Mouse (Mus musculus): ENCODE data around the gene Mdc1. TPM values are rescaled to one million over a fixed set of nuclear protein-coding genes. Genes with fewer than 3 reads are reported as not detected.

Mdc1 gene
- 2.8 and 3.1 TPM in 2 replicates for polyA plus RNA-seq (2015; fragmentation: Nextera tagmentation; extraction: Ambion mirVana)

- Histone ChIP-seq H3K9ac (replicated peaks; ENCODE audit: low read depth) (peak within 1 kb of the TSS; percentile 36), H3K27me3 (replicated peaks; ENCODE audit: insufficient read depth, low read length) (no peaks in the 10 kb centered on the region), H3K4me3 (ENCODE audit: low read depth, low read length) (peak within 1 kb of the TSS; percentile 51), H3K9me3 (ENCODE audit: low read length) (no peaks in the 10 kb centered on the region), H3K4me2 (replicated peaks; ENCODE audit: low read depth, low read length) (peak within 1 kb of the TSS; percentile 59), H3K4me1 (ENCODE audit: insufficient read depth, low read depth, low read length) (peaks cover 10% of the 10 kb centered on the region; the same call in 1 of the 2 replicates), H3K27ac (ENCODE audit: low read length) (peak within 1 kb of the TSS; percentile 64), H3K36me3 (ENCODE audit: insufficient read depth, low read length) (no peaks in the 10 kb centered on the region)
- ATAC-seq (peak; percentile 93), DNase-seq (ENCODE audit: low spot score) (peak; percentile 100)
- TF ChIP-seq CTCF (IDR thresholded peaks at IDR 0.05) (peak; percentile 62), EP300 (IDR thresholded peaks at IDR 0.05) (peak; percentile 38; the same call in 1 of the 2 replicates)
- 1% methylated on average over 59 of the region's 59 CpGs for WGBS
Observed at GRCm38 (mm10) chr17:35841076-35841950, at the start of gene Mdc1. Gene Mdc1, plus strand, starts transcription at chr17:35841515.

- no peak for TF ChIP-seq CTCF (IDR thresholded peaks at IDR 0.05)
- TF ChIP-seq EP300 (IDR thresholded peaks at IDR 0.05): peak; percentile 67
- DNase-seq (ENCODE audit: low spot score) (no peak), ATAC-seq (peak; percentile 50; the same call in 1 of the 2 replicates)
- H3K9me3 ChIP-seq (ENCODE audit: low read length): no peaks in the 10 kb centered on the region
- no peaks in the 10 kb centered on the region for H3K27me3 ChIP-seq (replicated peaks; ENCODE audit: insufficient read depth, low read length)
- H3K27ac ChIP-seq (ENCODE audit: low read length): no peak overlapping the region
- H3K9ac ChIP-seq (replicated peaks; ENCODE audit: low read depth): no peak overlapping the region
- H3K4me2 ChIP-seq (replicated peaks; ENCODE audit: low read depth, low read length): no peak overlapping the region
- WGBS: 29% methylated on average over 2 of the region's 2 CpGs
- H3K36me3 ChIP-seq (ENCODE audit: insufficient read depth, low read length): no peaks in the 10 kb centered on the region
- no peak overlapping the region for H3K4me3 ChIP-seq (ENCODE audit: low read depth, low read length)
- no peaks in the 10 kb centered on the region for H3K4me1 ChIP-seq (ENCODE audit: insufficient read depth, low read depth, low read length)
Observed at GRCm38 (mm10) chr17:35792837-35793236, 48.5 kb upstream of the Mdc1 start.

- WGBS: 27% methylated on average over 2 of the region's 2 CpGs
- Histone ChIP-seq H3K4me3 (ENCODE audit: low read depth, low read length) (no peak overlapping the region), H3K9ac (replicated peaks; ENCODE audit: low read depth) (no peak overlapping the region), H3K9me3 (ENCODE audit: low read length) (no peaks in the 10 kb centered on the region), H3K36me3 (ENCODE audit: insufficient read depth, low read length) (no peaks in the 10 kb centered on the region), H3K27me3 (replicated peaks; ENCODE audit: insufficient read depth, low read length) (no peaks in the 10 kb centered on the region), H3K4me1 (ENCODE audit: insufficient read depth, low read depth, low read length) (no peaks in the 10 kb centered on the region), H3K27ac (ENCODE audit: low read length) (no peak overlapping the region), H3K4me2 (replicated peaks; ENCODE audit: low read depth, low read length) (no peak overlapping the region)
- ATAC-seq: no peak
- no peak for DNase-seq (ENCODE audit: low spot score)
- TF ChIP-seq EP300 (IDR thresholded peaks at IDR 0.05) (no peak), CTCF (IDR thresholded peaks at IDR 0.05) (no peak)
Observed at GRCm38 (mm10) chr17:35795099-35795498, 46.2 kb upstream of the Mdc1 start.

GRCm38 (mm10) chr17:35795656-35796055, 45.7 kb upstream of the Mdc1 start:
- ATAC-seq (no peak), DNase-seq (ENCODE audit: low spot score) (no peak)
- Histone ChIP-seq H3K4me2 (replicated peaks; ENCODE audit: low read depth, low read length) (no peak overlapping the region), H3K9me3 (ENCODE audit: low read length) (no peaks in the 10 kb centered on the region), H3K4me1 (ENCODE audit: insufficient read depth, low read depth, low read length) (peaks cover under 1% of the 10 kb centered on the region; the same call in 1 of the 2 replicates), H3K4me3 (ENCODE audit: low read depth, low read length) (no peak overlapping the region), H3K9ac (replicated peaks; ENCODE audit: low read depth) (no peak overlapping the region), H3K27me3 (replicated peaks; ENCODE audit: insufficient read depth, low read length) (no peaks in the 10 kb centered on the region), H3K27ac (ENCODE audit: low read length) (no peak overlapping the region), H3K36me3 (ENCODE audit: insufficient read depth, low read length) (no peaks in the 10 kb centered on the region)
- WGBS: 67% methylated on average over 6 of the region's 6 CpGs
- TF ChIP-seq EP300 (IDR thresholded peaks at IDR 0.05): no peak
- no peak for TF ChIP-seq CTCF (IDR thresholded peaks at IDR 0.05)

- 60% methylated on average over 5 of the region's 5 CpGs for WGBS
- H3K9ac ChIP-seq (replicated peaks; ENCODE audit: low read depth): no peak overlapping the region
- peaks cover 3% of the 10 kb centered on the region; the same call in 1 of the 2 replicates for H3K4me1 ChIP-seq (ENCODE audit: insufficient read depth, low read depth, low read length)
- H3K36me3 ChIP-seq (ENCODE audit: insufficient read depth, low read length): no peaks in the 10 kb centered on the region
- TF ChIP-seq CTCF (IDR thresholded peaks at IDR 0.05) (no peak), EP300 (IDR thresholded peaks at IDR 0.05) (no peak)
- no peak overlapping the region for H3K4me2 ChIP-seq (replicated peaks; ENCODE audit: low read depth, low read length)
- H3K9me3 ChIP-seq (ENCODE audit: low read length): no peaks in the 10 kb centered on the region
- no peak for ATAC-seq
- H3K4me3 ChIP-seq (ENCODE audit: low read depth, low read length): no peak overlapping the region
- H3K27me3 ChIP-seq (replicated peaks; ENCODE audit: insufficient read depth, low read length): no peaks in the 10 kb centered on the region
- H3K27ac ChIP-seq (ENCODE audit: low read length): no peak overlapping the region
- DNase-seq (ENCODE audit: low spot score): no peak
Observed at GRCm38 (mm10) chr17:35796835-35797234, 44.5 kb upstream of the Mdc1 start.

GRCm38 (mm10) chr17:35800905-35801304, 40.4 kb upstream of the Mdc1 start:
- Histone ChIP-seq H3K4me2 (replicated peaks; ENCODE audit: low read depth, low read length) (no peak overlapping the region), H3K27ac (ENCODE audit: low read length) (0 out of 2 replicates have a peak overlapping the region, but pooled peaks have one; percentile 43), H3K4me3 (ENCODE audit: low read depth, low read length) (no peak overlapping the region), H3K36me3 (ENCODE audit: insufficient read depth, low read length) (no peaks in the 10 kb centered on the region), H3K27me3 (replicated peaks; ENCODE audit: insufficient read depth, low read length) (no peaks in the 10 kb centered on the region), H3K4me1 (ENCODE audit: insufficient read depth, low read depth, low read length) (peaks cover 3% of the 10 kb centered on the region; the same call in 1 of the 2 replicates), H3K9ac (replicated peaks; ENCODE audit: low read depth) (no peak overlapping the region), H3K9me3 (ENCODE audit: low read length) (no peaks in the 10 kb centered on the region)
- ATAC-seq (peak; percentile 65), DNase-seq (ENCODE audit: low spot score) (peak; percentile 63)
- 76% methylated on average over 2 of the region's 2 CpGs for WGBS
- TF ChIP-seq EP300 (IDR thresholded peaks at IDR 0.05) (no peak), CTCF (IDR thresholded peaks at IDR 0.05) (no peak)

All from lung, postnatal 0 days (tissue).